Mouse (Mus musculus) left cerebral cortex, postnatal 14 days (tissue): Measurements from ENCODE around the gene Slc19a3. TPM values are rescaled to one million over a fixed set of nuclear protein-coding genes. Genes with fewer than 3 reads are reported as not detected.

Experiments
- total RNA-seq, 2 experiments: library from RNA; stranded (reverse); gene quantifications; 2 replicates each; pipeline ENCODE4 v1.2.3; 2021

The Slc19a3 gene
- total RNA-seq, 2 experiments from 2014 or later: 2.1 to 2.5 TPM

Other genes starting within 250 kb of the Slc19a3 start
- gene Agfg1, start 199.0 kb downstream of the Slc19a3 start, total RNA-seq: 10 to 100 TPM; 81.8 to 90.3 TPM
- gene A030005L19Rik, start 125.1 kb downstream of the Slc19a3 start, total RNA-seq: not detected
- gene A030014E15Rik, start 113.5 kb downstream of the Slc19a3 start, total RNA-seq: not detected
- gene Gm6217, start 107.0 kb downstream of the Slc19a3 start, total RNA-seq: not detected
- not detected for gene A030003K21Rik, start 95.1 kb downstream of the Slc19a3 start, total RNA-seq
- not detected for gene Gm7544, start 82.4 kb downstream of the Slc19a3 start, total RNA-seq
- not detected for gene Gm47955, start 78.2 kb downstream of the Slc19a3 start, total RNA-seq
- gene Gm47959, start 37.9 kb downstream of the Slc19a3 start, total RNA-seq: not detected
- gene Krtap28-10, start 4.0 kb upstream of the Slc19a3 start, total RNA-seq: not detected
- gene Gm47969, start 6.5 kb upstream of the Slc19a3 start, total RNA-seq: not detected
- not detected for gene A030005K14Rik, start 20.9 kb upstream of the Slc19a3 start, total RNA-seq
- gene Krtap28-13, start 22.5 kb upstream of the Slc19a3 start, total RNA-seq: not detected
- gene Ccl20, start 78.3 kb upstream of the Slc19a3 start, total RNA-seq: not detected
- gene Daw1, start 121.3 kb upstream of the Slc19a3 start, total RNA-seq: under 1 TPM; 0.46 to 0.53 TPM